Mouse (Mus musculus): ENCODE data around the gene Mypn. TPM values are rescaled to one million over a fixed set of nuclear protein-coding genes. Genes with fewer than 3 reads are reported as not detected.

Gene Mypn
- polyA plus RNA-seq, 1 experiment from 2014 or later = 9.9 TPM

DNA sequence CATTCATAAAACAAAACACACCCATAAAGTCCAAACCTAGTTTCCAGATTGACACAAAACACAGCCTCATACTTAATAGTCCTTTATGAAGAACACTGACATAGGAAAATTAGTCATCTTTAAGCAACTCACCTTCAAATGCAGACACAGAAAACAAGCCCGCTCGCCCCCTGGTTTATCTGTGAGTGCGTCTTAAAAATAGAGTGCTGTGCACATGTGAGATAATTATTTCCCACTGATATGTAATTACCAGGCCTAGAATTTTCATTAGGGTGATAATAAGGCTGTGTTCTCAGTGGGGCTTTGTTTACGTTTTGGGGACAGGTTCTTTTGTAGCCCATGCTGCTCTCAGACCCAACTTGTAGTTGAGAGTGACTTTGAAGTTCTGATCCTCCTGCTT, 4.7 kb downstream of the Mypn start:
- no peak for ATAC-seq (replicated peaks; ENCODE audit: insufficient number of reproducible peaks, insufficient read depth, low FRiP score, low read depth)
- Histone ChIP-seq H3K4me1 (replicated peaks) (peaks cover 8% of the 10 kb centered on the region), H3K36me3 (no peaks in the 10 kb centered on the region), H3K4me3 (no peak overlapping the region), H3K27ac (no peak overlapping the region), H3K4me2 (peak overlapping the region; percentile 26; the same call in 1 of the 2 replicates), H3K27me3 (no peaks in the 10 kb centered on the region), H3K9me3 (replicated peaks) (no peaks in the 10 kb centered on the region), H3K9ac (no peak overlapping the region)
- 55% methylated on average over 4 of the region's 4 CpGs for WGBS

DNA sequence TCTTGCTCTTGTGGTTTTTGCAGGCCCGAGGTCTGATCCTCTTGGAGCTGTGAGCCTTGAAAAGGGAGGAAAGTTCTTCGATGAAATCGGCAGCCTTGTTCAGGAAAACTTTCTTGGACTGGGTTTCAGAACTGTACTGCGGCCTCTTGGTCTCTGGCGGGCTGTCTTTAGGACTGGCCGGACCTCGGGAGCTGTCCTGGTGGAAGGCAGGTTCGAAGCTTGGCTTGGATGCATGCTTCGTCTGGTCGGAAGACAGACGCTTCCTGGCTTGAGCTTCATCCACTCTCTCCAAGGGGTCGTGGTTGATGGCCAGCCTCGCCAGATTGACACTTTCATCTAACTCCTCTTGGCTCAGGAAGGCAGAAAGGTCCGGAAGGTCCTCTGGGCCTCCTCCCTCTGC, 11.0 kb downstream of the Mypn start:
- H3K4me3 ChIP-seq = no peak overlapping the region
- H3K9me3 ChIP-seq (replicated peaks) = no peaks in the 10 kb centered on the region
- no peak overlapping the region for H3K9ac ChIP-seq
- no peak for ATAC-seq (replicated peaks; ENCODE audit: insufficient number of reproducible peaks, insufficient read depth, low FRiP score, low read depth)
- 0 out of 2 replicates have a peak, but pooled peaks cover 2% of the 10 kb centered on the region for H3K4me1 ChIP-seq (replicated peaks)
- H3K27ac ChIP-seq = no peak overlapping the region
- 80% methylated on average over 14 of the region's 14 CpGs for WGBS
- no peaks in the 10 kb centered on the region for H3K27me3 ChIP-seq
- H3K4me2 ChIP-seq = no peak overlapping the region
- 0 out of 2 replicates have a peak, but pooled peaks cover 5% of the 10 kb centered on the region for H3K36me3 ChIP-seq

- Histone ChIP-seq H3K9ac (no peak overlapping the region), H3K4me1 (replicated peaks) (0 out of 2 replicates have a peak, but pooled peaks cover 2% of the 10 kb centered on the region), H3K27ac (no peak overlapping the region), H3K9me3 (replicated peaks) (no peaks in the 10 kb centered on the region), H3K36me3 (0 out of 2 replicates have a peak, but pooled peaks cover 5% of the 10 kb centered on the region), H3K4me2 (no peak overlapping the region), H3K27me3 (no peaks in the 10 kb centered on the region), H3K4me3 (no peak overlapping the region)
- WGBS = 66% methylated on average over 18 of the region's 18 CpGs
- no peak for ATAC-seq (replicated peaks; ENCODE audit: insufficient number of reproducible peaks, insufficient read depth, low FRiP score, low read depth)
These were observed 11.5 kb downstream of the Mypn start for GRCm38 (mm10) chr10:63192276-63192675.

DNA sequence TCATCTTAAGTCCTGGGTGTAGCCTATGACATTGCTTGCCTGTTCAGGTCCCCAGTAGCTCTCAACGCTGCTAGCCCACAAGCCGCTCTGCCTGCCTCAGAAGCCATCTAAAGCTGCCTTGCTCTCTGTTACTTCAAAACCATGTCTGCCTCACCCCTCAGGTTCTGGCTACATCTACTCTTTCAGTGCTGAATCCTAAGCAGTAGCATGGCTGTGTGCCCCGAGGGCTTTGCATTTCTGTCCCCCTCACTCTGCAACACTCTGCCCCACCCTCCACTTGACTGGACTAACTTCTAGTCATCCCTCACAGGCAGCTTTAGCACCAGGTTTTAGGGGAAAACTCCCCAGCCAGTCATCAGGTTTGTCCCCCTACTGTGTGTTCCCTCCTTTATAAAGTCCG, 19.3 kb downstream of the Mypn start:
- Histone ChIP-seq H3K27ac (no peak overlapping the region), H3K4me2 (no peak overlapping the region), H3K9ac (no peak overlapping the region), H3K4me3 (no peak overlapping the region), H3K36me3 (no peaks in the 10 kb centered on the region), H3K27me3 (no peaks in the 10 kb centered on the region), H3K4me1 (replicated peaks) (peaks cover 8% of the 10 kb centered on the region; the same call in 1 of the 2 replicates), H3K9me3 (replicated peaks) (no peaks in the 10 kb centered on the region)
- 73% methylated on average over 4 of the region's 4 CpGs for WGBS
- ATAC-seq (replicated peaks; ENCODE audit: insufficient number of reproducible peaks, insufficient read depth, low FRiP score, low read depth) = no peak

GRCm38 (mm10) chr10:63182177-63182768, 21.5 kb downstream of the Mypn start:
- ATAC-seq (replicated peaks; ENCODE audit: insufficient number of reproducible peaks, insufficient read depth, low FRiP score, low read depth) = no peak

DNA sequence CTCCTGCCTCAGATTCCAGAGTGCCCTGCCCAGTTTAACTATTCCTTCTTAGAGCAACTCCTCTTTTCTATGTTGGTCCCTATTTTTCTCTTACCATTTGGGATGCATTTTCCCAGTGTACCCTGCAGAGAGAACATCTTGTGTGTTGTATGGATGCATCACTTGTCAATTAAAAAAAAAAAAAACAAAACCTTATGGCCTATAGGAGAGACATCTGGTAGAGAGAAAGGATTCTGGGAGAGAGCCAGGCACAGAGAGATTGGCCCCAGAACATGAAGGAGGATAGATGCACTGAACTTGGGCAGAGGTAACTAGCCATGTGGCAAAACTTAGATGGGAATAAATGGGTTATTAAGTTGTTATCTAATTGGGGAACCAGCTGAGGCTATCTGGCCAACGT, 22.6 kb downstream of the Mypn start:
- H3K27ac ChIP-seq = no peak overlapping the region
- peaks cover 11% of the 10 kb centered on the region; the same call in 1 of the 2 replicates for H3K4me1 ChIP-seq (replicated peaks)
- no peak overlapping the region for H3K4me2 ChIP-seq
- no peak overlapping the region for H3K4me3 ChIP-seq
- H3K27me3 ChIP-seq = no peaks in the 10 kb centered on the region
- ATAC-seq (replicated peaks; ENCODE audit: insufficient number of reproducible peaks, insufficient read depth, low FRiP score, low read depth) = no peak
- H3K9ac ChIP-seq = no peak overlapping the region
- H3K9me3 ChIP-seq (replicated peaks) = no peaks in the 10 kb centered on the region
- 78% methylated on average over 1 of the region's 1 CpGs for WGBS
- no peaks in the 10 kb centered on the region for H3K36me3 ChIP-seq

More at GRCm38 (mm10) chr10:63182177-63182768, 21.5 kb downstream of the Mypn start:
- Histone ChIP-seq H3K9ac (no peak overlapping the region), H3K4me1 (replicated peaks) (peaks cover 11% of the 10 kb centered on the region; the same call in 1 of the 2 replicates), H3K4me2 (no peak overlapping the region), H3K9me3 (replicated peaks) (no peaks in the 10 kb centered on the region), H3K27ac (no peak overlapping the region), H3K4me3 (no peak overlapping the region), H3K27me3 (no peaks in the 10 kb centered on the region), H3K36me3 (no peaks in the 10 kb centered on the region)
- 75% methylated on average over 5 of the region's 5 CpGs for WGBS

DNA sequence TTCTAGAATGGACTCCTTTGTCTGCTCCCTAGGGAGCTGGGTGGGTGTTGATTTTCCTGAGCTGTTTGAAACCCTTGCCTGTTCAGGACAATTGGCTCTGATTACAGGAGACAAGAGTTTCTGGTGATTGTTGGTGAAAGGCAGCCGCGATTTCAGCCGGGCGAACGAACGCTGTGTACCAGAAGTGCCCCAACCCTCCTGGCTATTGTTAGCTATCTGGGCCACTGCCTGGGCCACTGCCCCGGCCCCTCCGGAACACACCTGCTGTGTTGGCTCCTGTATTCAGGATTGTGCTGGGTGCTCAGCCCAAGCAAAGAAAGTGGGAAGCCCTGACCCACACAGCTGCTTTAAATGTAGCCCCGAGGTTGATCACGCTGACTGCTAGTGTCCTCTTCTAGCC, 24.2 kb downstream of the Mypn start:
- Histone ChIP-seq H3K27ac (peak overlapping the region; percentile 10; the same call in 1 of the 2 replicates), H3K36me3 (no peaks in the 10 kb centered on the region), H3K4me2 (no peak overlapping the region), H3K27me3 (no peaks in the 10 kb centered on the region), H3K4me3 (no peak overlapping the region), H3K4me1 (replicated peaks) (peaks cover 7% of the 10 kb centered on the region; the same call in 1 of the 2 replicates), H3K9me3 (replicated peaks) (no peaks in the 10 kb centered on the region), H3K9ac (no peak overlapping the region)
- WGBS = 59% methylated on average over 10 of the region's 10 CpGs
- 0 out of 2 replicates have a peak, but pooled peaks have one; percentile 2 for ATAC-seq (replicated peaks; ENCODE audit: insufficient number of reproducible peaks, insufficient read depth, low FRiP score, low read depth)

DNA sequence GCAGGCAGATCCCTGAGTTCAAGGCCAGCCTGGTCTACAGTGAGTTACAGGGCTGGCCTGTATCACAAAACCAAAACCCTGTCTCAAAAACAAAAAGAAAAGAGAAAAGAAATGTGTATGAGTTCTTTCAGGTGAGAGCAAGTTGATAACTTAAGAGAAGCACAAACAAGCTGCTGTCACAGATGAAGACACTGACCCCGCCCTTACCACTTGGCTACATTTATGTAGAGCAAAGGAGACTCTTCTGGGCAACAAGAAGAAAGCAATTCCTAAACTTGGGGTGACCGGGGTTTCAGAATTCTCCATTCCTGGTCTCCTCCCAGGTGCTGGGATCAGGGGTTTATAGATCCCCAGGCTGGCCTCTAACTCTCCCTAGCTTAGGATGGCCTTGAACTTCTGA, 25.4 kb downstream of the Mypn start:
- Histone ChIP-seq H3K36me3 (no peaks in the 10 kb centered on the region), H3K27me3 (no peaks in the 10 kb centered on the region), H3K27ac (no peak overlapping the region), H3K9ac (no peak overlapping the region), H3K4me3 (no peak overlapping the region), H3K4me2 (no peak overlapping the region), H3K9me3 (replicated peaks) (no peaks in the 10 kb centered on the region), H3K4me1 (replicated peaks) (peaks cover 7% of the 10 kb centered on the region; the same call in 1 of the 2 replicates)
- no peak for ATAC-seq (replicated peaks; ENCODE audit: insufficient number of reproducible peaks, insufficient read depth, low FRiP score, low read depth)
- WGBS = 83% methylated on average over 2 of the region's 2 CpGs

DNA sequence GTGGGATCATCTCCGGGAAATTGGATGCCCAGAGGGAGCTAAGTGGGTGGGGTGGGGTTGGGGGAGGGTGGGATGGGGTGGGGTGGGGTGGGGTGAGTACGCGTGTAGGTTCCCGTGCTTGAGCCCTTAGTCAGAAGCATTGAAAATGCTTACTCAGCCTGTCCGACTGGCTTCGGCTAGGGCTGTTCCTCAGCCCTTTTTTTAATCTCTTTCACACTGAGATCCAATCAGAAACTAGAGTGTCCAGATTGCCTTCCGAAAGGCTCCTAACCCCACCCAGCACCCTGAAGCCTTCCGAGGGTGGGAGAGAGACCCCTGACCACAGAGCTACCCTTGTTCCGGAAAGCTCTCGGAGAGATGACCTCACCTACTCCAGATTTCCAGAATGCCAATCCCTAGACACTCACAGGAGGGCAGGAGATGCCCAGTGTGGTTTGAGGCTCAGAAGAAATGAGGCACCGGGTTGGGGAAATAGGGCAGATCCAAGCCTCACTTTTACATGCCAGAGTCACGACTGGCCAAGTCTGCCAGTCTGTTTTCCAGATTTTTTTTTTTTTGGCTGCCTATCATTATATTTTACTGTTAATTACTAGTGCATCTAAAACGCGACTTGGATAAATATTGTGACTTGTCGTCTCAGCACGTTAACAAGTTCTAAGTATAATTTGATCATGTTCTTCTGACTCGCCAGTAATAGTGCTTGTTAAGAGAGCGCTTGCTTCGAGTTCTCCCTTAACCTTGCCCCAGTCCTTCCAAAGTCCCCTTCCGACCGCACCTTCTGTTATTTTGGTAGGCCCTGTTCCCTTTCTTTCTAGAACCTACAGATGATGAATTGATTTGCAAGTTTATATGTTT, 26.2 kb downstream of the Mypn start:
- Histone ChIP-seq H3K4me3 (no peak overlapping the region), H3K36me3 (no peaks in the 10 kb centered on the region), H3K4me1 (replicated peaks) (peaks cover 7% of the 10 kb centered on the region; the same call in 1 of the 2 replicates), H3K4me2 (no peak overlapping the region), H3K27me3 (no peaks in the 10 kb centered on the region), H3K9me3 (replicated peaks) (no peaks in the 10 kb centered on the region), H3K9ac (no peak overlapping the region), H3K27ac (no peak overlapping the region)
- ATAC-seq (replicated peaks; ENCODE audit: insufficient number of reproducible peaks, insufficient read depth, low FRiP score, low read depth) = no peak
- WGBS = 75% methylated on average over 21 of the region's 21 CpGs

GRCm38 (mm10) chr10:63176471-63176931, 27.3 kb downstream of the Mypn start:
- peaks cover 7% of the 10 kb centered on the region; the same call in 1 of the 2 replicates for H3K4me1 ChIP-seq (replicated peaks)
- no peak for ATAC-seq (replicated peaks; ENCODE audit: insufficient number of reproducible peaks, insufficient read depth, low FRiP score, low read depth)
- no peak overlapping the region for H3K4me3 ChIP-seq
- H3K9ac ChIP-seq = no peak overlapping the region
- no peaks in the 10 kb centered on the region for H3K36me3 ChIP-seq
- 81% methylated on average over 8 of the region's 8 CpGs for WGBS
- H3K9me3 ChIP-seq (replicated peaks) = no peaks in the 10 kb centered on the region
- H3K27ac ChIP-seq = no peak overlapping the region
- H3K4me2 ChIP-seq = no peak overlapping the region
- no peaks in the 10 kb centered on the region for H3K27me3 ChIP-seq

- Histone ChIP-seq H3K4me1 (replicated peaks) (no peaks in the 10 kb centered on the region), H3K4me2 (no peak overlapping the region), H3K27me3 (no peaks in the 10 kb centered on the region), H3K9me3 (replicated peaks) (no peaks in the 10 kb centered on the region), H3K36me3 (0 out of 2 replicates have a peak, but pooled peaks cover under 1% of the 10 kb centered on the region), H3K4me3 (no peak overlapping the region), H3K27ac (no peak overlapping the region), H3K9ac (no peak overlapping the region)
- no peak for ATAC-seq (replicated peaks; ENCODE audit: insufficient number of reproducible peaks, insufficient read depth, low FRiP score, low read depth)
- WGBS = 75% methylated on average over 3 of the region's 3 CpGs
These were observed 31.7 kb downstream of the Mypn start for GRCm38 (mm10) chr10:63172089-63172488.
